Mouse (Mus musculus) forebrain, embryonic 14.5 days (tissue): Measurements from ENCODE around the gene Cers5. TPM values are rescaled to one million over a fixed set of nuclear protein-coding genes. Genes with fewer than 3 reads are reported as not detected.

Experiments used
- ATAC-seq: fragments of 200-750 bp; cut with Nextera tagmentation; 2 replicates; pipeline ENCODE4 v1.8.0; 2017; ENCODE audit warnings: mild to moderate bottlenecking, moderate library complexity
- DNase-seq: peaks from one replicate; pipeline ENCODE4 v3.0.0-alpha.2; 2015; ENCODE audit warnings: low spot score
- H3K27ac ChIP-seq: fragments of 300-500 bp; sonication (generic); 2 replicates; pipeline ENCODE4 v1.5.1; 2014; ENCODE audit warnings: low read depth, mild to moderate bottlenecking, control low read depth, low read length, moderate library complexity
- H3K27me3 ChIP-seq: fragments of 300-500 bp; sonication (generic); replicated peaks from 2 replicates; pipeline ENCODE4 v1.6.1; 2014; ENCODE audit warnings: low read length, control low read depth, mixed read lengths; ENCODE audit not compliant: control insufficient read depth, insufficient read depth
- H3K36me3 ChIP-seq: fragments of 300-500 bp; sonication (generic); 2 replicates; pipeline ENCODE4 v1.6.1; 2014; ENCODE audit warnings: low read length, control low read depth; ENCODE audit not compliant: control insufficient read depth, insufficient read depth
- H3K4me1 ChIP-seq: fragments of 300-500 bp; sonication (generic); 2 replicates; pipeline ENCODE4 v1.6.1; 2014; ENCODE audit warnings: antibody characterized with exemption, low read length, control low read depth; ENCODE audit not compliant: control insufficient read depth, insufficient read depth
- H3K4me2 ChIP-seq: fragments of 300-500 bp; sonication (generic); 2 replicates; pipeline ENCODE4 v1.6.1; 2014; ENCODE audit warnings: mild to moderate bottlenecking, control low read depth, low read length
- H3K4me3 ChIP-seq: fragments of 300-500 bp; sonication (generic); 2 replicates; pipeline ENCODE4 v1.5.1; 2014; ENCODE audit warnings: low read depth, low read length, control low read depth
- H3K9ac ChIP-seq: fragments of 300-500 bp; sonication (generic); 2 replicates; pipeline ENCODE4 v1.6.1; 2014; ENCODE audit warnings: mild to moderate bottlenecking, low read length, control low read depth, moderate library complexity
- H3K9me3 ChIP-seq: fragments of 300-500 bp; sonication (generic); replicated peaks from 2 replicates; pipeline ENCODE4 v1.6.1; 2016; ENCODE audit warnings: low read length, control low read depth, mixed read lengths; ENCODE audit not compliant: control insufficient read depth
- WGBS: fragments of 180-500 bp; shearing (Covaris S2); extraction: QIAGEN DNeasy Blood & Tissue Kit; methylation state at CpG from one replicate; pipeline ENCODE4 v1.1.7; 2014; 5-methylcytosine and 5-hydroxymethylcytosine counted together
- polyA plus RNA-seq: library from polyadenylated mRNA; unstranded; fragments of >200 nt; fragmentation: Nextera tagmentation; extraction: Ambion mirVana; gene quantifications from 2 replicates; pipeline ENCODE4 v1.2.1, GENCODE M21; 2014

Gene Cers5
- polyA plus RNA-seq, 1 experiment from 2014 or later = 71.9 TPM

DNA sequence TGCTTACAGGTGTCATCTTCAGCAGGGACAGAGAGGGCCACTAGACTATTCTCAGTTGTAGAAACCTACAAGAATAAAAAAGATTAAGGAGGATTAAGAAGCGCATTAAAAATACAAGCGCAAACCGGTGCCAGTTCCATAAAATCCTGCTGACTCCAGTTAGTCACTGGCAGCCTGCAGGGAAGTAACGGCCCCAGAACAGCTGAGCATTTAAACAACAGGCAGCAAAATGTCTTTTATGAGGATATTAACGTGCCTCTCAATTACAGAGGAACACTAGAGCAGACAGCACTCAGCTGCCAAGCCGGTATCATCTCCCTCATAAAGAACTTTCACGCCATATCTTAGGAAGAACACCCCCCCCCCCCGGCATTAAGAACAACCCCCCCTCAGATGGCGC lies 24.1 kb upstream of the Cers5 start:
- Histone ChIP-seq H3K36me3 (peaks cover 15% of the 10 kb centered on the region), H3K27ac (peak overlapping the region; percentile 27; the same call in 1 of the 2 replicates), H3K9ac (no peak overlapping the region), H3K27me3 (no peaks in the 10 kb centered on the region), H3K4me2 (no peak overlapping the region), H3K4me1 (0 out of 2 replicates have a peak, but pooled peaks cover 3% of the 10 kb centered on the region), H3K9me3 (no peaks in the 10 kb centered on the region), H3K4me3 (no peak overlapping the region)
- no peak for ATAC-seq
- 60% methylated on average over 9 of the region's 9 CpGs for WGBS
- DNase-seq = peak; percentile 52

DNA sequence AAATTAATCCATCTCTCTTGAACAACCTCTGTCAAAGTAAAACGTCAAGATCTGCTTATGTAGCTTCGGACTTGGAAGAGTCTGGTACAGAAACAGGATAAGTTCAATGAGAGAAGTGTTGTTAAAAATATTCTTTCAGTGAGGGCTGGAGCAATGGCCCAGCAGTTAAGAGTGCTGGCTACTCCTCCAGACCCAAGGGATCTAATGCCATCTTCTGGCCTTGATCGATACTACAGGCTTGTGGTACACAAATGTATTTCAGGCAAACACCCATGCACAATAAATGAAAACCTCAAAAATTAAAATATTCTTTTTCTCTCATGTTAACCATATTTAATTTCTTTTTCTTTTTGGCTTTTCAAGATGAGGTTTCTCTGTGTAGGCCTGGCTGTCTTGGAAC lies 23.4 kb upstream of the Cers5 start:
- H3K36me3 ChIP-seq = peaks cover 16% of the 10 kb centered on the region
- DNase-seq (no peak), ATAC-seq (no peak)
- WGBS = 94% methylated on average over 3 of the region's 3 CpGs
- no peak overlapping the region for H3K4me3 ChIP-seq
- no peak overlapping the region for H3K27ac ChIP-seq
- H3K9ac ChIP-seq = no peak overlapping the region
- H3K9me3 ChIP-seq = no peaks in the 10 kb centered on the region
- H3K27me3 ChIP-seq = no peaks in the 10 kb centered on the region
- H3K4me2 ChIP-seq = no peak overlapping the region
- 0 out of 2 replicates have a peak, but pooled peaks cover 3% of the 10 kb centered on the region for H3K4me1 ChIP-seq

GRCm38 (mm10) chr15:99792221-99792815 lies 19.6 kb upstream of the Cers5 start:
- Histone ChIP-seq H3K9ac (no peak overlapping the region), H3K27ac (no peak overlapping the region), H3K4me3 (no peak overlapping the region), H3K4me2 (no peak overlapping the region), H3K36me3 (peaks cover 21% of the 10 kb centered on the region), H3K27me3 (no peaks in the 10 kb centered on the region), H3K4me1 (no peaks in the 10 kb centered on the region; the same call in 1 of the 2 replicates), H3K9me3 (no peaks in the 10 kb centered on the region)
- WGBS = 95% methylated on average over 16 of the region's 16 CpGs
- no peak for ATAC-seq
- DNase-seq = no peak

- no peak overlapping the region for H3K27ac ChIP-seq
- H3K9ac ChIP-seq = no peak overlapping the region
- 87% methylated on average over 3 of the region's 3 CpGs for WGBS
- no peak overlapping the region for H3K4me3 ChIP-seq
- ATAC-seq = no peak
- no peak overlapping the region for H3K4me2 ChIP-seq
- no peaks in the 10 kb centered on the region for H3K9me3 ChIP-seq
- H3K36me3 ChIP-seq = peaks cover 23% of the 10 kb centered on the region
- no peaks in the 10 kb centered on the region for H3K27me3 ChIP-seq
- H3K4me1 ChIP-seq = no peaks in the 10 kb centered on the region; the same call in 1 of the 2 replicates
- DNase-seq = no peak
Observed at GRCm38 (mm10) chr15:99791003-99791402, 18.3 kb upstream of the Cers5 start.

DNA sequence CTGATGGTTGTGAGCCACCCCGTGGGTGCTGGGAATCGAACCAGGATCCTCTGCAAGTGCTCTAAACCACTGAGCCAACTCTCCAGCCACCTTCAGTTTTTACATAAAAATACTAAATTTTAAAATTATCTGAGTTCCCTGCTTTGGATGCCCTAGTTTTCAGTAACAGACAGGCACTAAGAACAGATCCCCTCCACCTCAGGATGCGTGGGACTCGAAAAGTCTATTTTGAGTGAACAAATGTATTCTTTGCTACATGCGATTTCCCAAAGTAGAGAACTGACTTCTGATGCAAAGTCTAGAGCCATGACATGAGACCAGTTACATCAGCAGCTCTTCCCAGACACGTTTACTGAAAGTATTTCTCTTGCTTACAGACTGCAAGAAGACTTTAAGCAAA lies 17.8 kb upstream of the Cers5 start:
- Histone ChIP-seq H3K27me3 (no peaks in the 10 kb centered on the region), H3K27ac (no peak overlapping the region), H3K4me2 (no peak overlapping the region), H3K36me3 (peaks cover 26% of the 10 kb centered on the region), H3K9me3 (no peaks in the 10 kb centered on the region), H3K4me3 (no peak overlapping the region), H3K4me1 (no peaks in the 10 kb centered on the region; the same call in 1 of the 2 replicates), H3K9ac (no peak overlapping the region)
- no peak for ATAC-seq
- no peak for DNase-seq
- WGBS = 93% methylated on average over 6 of the region's 6 CpGs

DNA sequence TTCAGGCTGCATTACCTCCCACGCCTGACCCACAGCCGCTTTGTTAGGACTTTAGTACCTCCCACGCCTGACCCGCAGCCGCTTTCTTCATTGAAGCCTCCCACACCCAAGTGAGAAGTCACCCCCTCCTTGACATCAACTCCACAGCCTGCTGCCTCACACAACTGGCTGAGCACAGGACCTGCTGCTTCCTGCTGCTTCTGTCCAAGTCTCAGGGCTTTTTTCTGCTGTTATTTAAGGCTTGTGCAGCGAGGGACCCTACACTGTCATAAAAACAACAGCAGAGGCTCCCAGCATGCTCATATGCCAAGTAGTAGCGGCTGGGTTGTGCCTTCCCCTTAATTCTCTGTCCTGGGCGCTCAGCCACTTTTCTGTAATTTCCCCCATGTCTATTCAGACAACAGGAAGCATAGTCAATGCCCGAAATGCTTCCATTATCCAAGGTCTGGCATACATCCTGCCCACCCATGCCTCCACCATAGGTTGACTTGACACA lies 15.0 kb upstream of the Cers5 start:
- peak overlapping the region; percentile 34; the same call in 1 of the 2 replicates for H3K27ac ChIP-seq
- H3K4me1 ChIP-seq = no peaks in the 10 kb centered on the region; the same call in 1 of the 2 replicates
- peaks cover 35% of the 10 kb centered on the region for H3K36me3 ChIP-seq
- H3K4me2 ChIP-seq = no peak overlapping the region
- 61% methylated on average over 9 of the region's 9 CpGs for WGBS
- no peak overlapping the region for H3K4me3 ChIP-seq
- DNase-seq (peak; percentile 70), ATAC-seq (peak; percentile 48; the same call in 1 of the 2 replicates)
- no peak overlapping the region for H3K9ac ChIP-seq
- H3K9me3 ChIP-seq = no peaks in the 10 kb centered on the region
- no peaks in the 10 kb centered on the region for H3K27me3 ChIP-seq

- H3K27me3 ChIP-seq = no peaks in the 10 kb centered on the region
- no peak overlapping the region for H3K4me2 ChIP-seq
- H3K4me3 ChIP-seq = no peak overlapping the region
- no peak overlapping the region for H3K9ac ChIP-seq
- WGBS = 94% methylated on average over 16 of the region's 16 CpGs
- H3K4me1 ChIP-seq = no peaks in the 10 kb centered on the region
- ATAC-seq (no peak), DNase-seq (no peak)
- no peaks in the 10 kb centered on the region for H3K9me3 ChIP-seq
- no peak overlapping the region for H3K27ac ChIP-seq
- H3K36me3 ChIP-seq = peaks cover 34% of the 10 kb centered on the region
Observed at GRCm38 (mm10) chr15:99778677-99779335, 6.1 kb upstream of the Cers5 start.

DNA sequence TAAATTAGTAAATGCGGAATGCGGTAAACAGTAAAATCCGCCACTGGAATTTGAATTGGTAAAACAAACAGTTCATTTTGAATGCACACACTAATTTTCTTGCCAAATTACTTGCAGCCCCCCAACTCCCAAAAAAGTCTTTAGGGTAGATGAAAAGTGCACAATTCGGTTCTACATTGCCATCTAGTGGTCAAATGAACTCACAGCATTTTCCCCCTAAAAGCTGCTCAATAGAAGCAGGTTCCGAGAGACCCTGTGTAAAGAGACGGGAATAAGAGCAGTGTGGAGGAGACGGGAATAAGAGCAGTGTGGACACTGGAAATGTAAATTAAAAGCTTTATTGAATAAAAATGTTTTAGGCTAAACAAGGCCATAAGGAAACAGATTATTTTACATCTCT lies 5.5 kb upstream of the Cers5 start:
- DNase-seq = peak; percentile 86
- no peak overlapping the region for H3K4me3 ChIP-seq
- ATAC-seq = peak; percentile 44; the same call in 1 of the 2 replicates
- no peak overlapping the region for H3K27ac ChIP-seq
- H3K27me3 ChIP-seq = no peaks in the 10 kb centered on the region
- WGBS = 22% methylated on average over 7 of the region's 7 CpGs
- H3K9me3 ChIP-seq = no peaks in the 10 kb centered on the region
- peaks cover 28% of the 10 kb centered on the region for H3K36me3 ChIP-seq
- no peaks in the 10 kb centered on the region for H3K4me1 ChIP-seq
- no peak overlapping the region for H3K9ac ChIP-seq
- H3K4me2 ChIP-seq = no peak overlapping the region

DNA sequence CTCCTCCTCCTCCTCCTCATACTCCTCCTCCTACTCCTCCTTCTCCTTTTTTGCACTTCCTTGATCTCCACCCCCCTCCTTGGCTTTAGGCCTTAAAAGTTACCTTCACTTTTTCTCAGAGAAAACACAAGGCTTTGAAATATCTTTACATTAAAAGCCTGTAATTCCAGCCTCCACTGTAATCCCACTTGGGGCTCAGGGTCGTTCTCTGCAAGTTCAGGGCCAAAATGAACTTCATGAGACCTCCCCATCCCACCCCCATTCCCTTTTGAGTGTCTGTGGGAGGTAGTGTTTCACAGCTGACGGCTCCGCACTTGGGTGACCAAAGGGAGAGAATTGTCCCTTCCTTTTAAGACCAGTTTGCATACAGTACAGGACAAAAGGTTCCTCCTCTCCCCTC lies 240 bp upstream of the Cers5 start:
- Histone ChIP-seq H3K27ac (no peak overlapping the region), H3K9me3 (no peaks in the 10 kb centered on the region)
- 18% methylated on average over 3 of the region's 3 CpGs for WGBS

More for the DNA sequence above, 240 bp upstream of the Cers5 start:
- Histone ChIP-seq H3K4me1 (peaks cover 11% of the 10 kb centered on the region; the same call in 1 of the 2 replicates), H3K36me3 (no peaks in the 10 kb centered on the region), H3K9ac (no peak overlapping the region), H3K27me3 (no peaks in the 10 kb centered on the region), H3K4me3 (no peak overlapping the region), H3K4me2 (peak overlapping the region; percentile 77; the same call in 1 of the 2 replicates)
- no peak for DNase-seq
- ATAC-seq = no peak
